Mouse (Mus musculus): ENCODE measurements around the gene Efhd2. TPM values are rescaled to one million over a fixed set of nuclear protein-coding genes. Genes with fewer than 3 reads are reported as not detected.

The Efhd2 gene
- 10 to 100 TPM; 19.4 to 21.2 TPM for total RNA-seq (2021)
- 28.4 and 33.0 TPM in 2 replicates for polyA plus RNA-seq (2012; rRNA removed)
- long read RNA-seq, transcript Efhd2-201 (4 exons, 2,381 nt), result major isoform, 40 of 44 reads
- long read RNA-seq, partial matches to known transcripts, result 3 of 44 reads
- long read RNA-seq, other reads (novel, unspliced or antisense), result 1 of 44 reads

DNA sequence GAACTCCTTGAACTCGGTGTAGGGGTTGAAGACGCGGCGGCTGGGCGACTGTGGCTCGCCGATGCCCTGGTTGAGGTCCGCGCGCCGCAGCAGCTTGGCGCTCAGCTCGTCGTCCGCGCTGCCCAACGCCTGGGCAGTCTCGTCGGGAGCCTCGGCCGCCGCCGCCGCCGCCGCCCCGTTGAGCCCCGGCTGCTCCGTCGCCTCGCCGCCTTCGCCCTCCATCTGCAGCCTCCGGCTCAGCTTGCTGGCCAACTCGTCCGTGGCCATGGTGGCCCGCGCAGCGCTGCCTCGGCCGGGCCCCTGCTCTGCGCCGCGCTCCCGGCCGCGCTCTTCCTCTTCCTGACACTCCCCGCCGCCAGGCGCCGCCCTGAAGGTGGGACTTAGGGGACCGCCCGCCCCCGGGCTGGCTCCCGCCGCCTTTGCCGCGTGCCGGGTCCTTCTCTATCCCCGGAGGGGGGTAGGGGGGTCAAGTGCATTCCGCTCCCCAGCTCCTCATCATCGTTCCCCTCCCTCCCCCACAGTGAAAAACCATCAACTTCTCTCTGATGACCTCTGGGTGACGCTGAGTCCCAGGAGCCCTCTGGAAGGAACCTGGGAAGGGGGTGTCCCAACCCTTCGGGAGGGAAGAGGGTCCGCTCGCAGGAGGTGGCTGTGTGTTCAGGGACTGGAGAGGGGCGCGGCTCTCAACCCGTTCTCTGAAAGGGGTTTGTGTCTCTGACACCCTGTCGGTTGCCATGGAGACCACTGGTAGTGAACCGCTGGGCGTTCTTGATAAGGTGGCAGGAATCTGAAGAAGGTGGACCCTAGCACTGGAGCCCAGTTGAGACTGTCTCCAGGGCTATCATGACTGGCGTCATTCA is at the start of gene Efhd2:
TSS of gene Efhd2 (minus strand) at position 320 of the 860 bp plus-strand sequence.
- H3K4me3 ChIP-seq, result peak within 1 kb of the TSS; percentile 76
- H3K36me3 ChIP-seq (ENCODE audit: control insufficient read depth, insufficient read depth, low read length), result no peaks in the 10 kb centered on the region
- H3K79me2 ChIP-seq (replicated peaks; ENCODE audit: control insufficient read depth, insufficient read depth, low read length), result no peaks in the 10 kb centered on the region; the same call in 1 of the 2 replicates
- H3K27ac ChIP-seq, result peak within 1 kb of the TSS; percentile 77
- peak; percentile 89 to 91 for DNase-seq
- peaks cover 10% of the 10 kb centered on the region for H3K4me1 ChIP-seq (ENCODE audit: control insufficient read depth, insufficient read depth, low read length)
- intact Hi-C loops (cut with DNase I), result loop anchor here (5.0 kb wide), 2 partner anchors 37 to 82 kb away; no protein-coding TSS in a partner anchor
- TF ChIP-seq CTCF (IDR thresholded peaks at IDR 0.05), result peak; percentile 34
- TF ChIP-seq EP300 (IDR thresholded peaks at IDR 0.05; ENCODE audit: insufficient read depth, low read depth, low read length), result 0 out of 2 replicates have a peak, but pooled peaks have one; percentile 8
- TF ChIP-seq POLR2A (IDR thresholded peaks at IDR 0.05; ENCODE audit: insufficient read depth, low read depth, low read length), result peak; percentile 79; the same call in 1 of the 2 replicates
- WGBS, result under 1% methylated on average over 73 of the region's 73 CpGs
- peak within 1 kb of the TSS; percentile 98 for H3K9ac ChIP-seq (ENCODE audit: low read depth, low read length)
- H3K27me3 ChIP-seq (ENCODE audit: control insufficient read depth, insufficient read depth, low read length), result no peaks in the 10 kb centered on the region

DNA sequence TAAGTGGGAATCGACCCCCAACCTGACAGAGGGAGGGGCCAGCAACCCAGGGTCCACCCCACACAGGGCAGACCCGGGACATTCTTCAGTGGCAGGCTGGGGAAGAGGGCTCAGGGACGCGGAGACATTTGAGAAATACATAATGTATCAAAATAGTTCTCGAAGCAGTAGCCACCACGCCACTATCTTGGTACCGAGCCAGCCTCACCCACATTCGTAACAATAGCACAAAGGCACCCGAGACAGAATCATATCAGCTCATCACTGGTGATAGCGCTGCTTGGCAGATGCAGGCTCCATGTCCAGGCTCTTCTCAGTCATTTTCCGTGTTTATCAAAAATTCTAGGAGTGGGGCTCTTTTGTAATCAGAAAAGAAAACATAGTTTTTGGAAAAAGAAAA is 49.2 kb upstream of the Efhd2 start:
- no peak overlapping the region for H3K27ac ChIP-seq

DNA sequence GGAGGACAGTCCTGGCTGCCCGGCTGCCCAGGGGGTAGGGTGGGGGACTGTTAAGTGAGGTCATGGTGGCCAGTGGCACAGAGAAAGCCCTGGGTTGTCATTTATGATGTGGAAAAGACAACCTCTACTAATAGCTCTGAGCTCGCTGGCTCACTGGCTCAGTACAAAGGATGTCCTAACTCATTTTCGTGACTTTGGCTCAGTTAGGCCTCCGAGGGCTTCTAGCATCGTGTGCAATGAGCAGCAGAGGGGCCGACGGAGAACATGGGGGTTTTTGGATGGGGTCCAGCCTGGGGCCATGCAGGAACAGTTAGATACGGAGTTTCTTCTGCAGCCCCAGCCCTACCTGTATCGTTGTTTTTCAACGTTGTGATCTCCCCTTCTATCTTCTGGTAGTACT is 45.7 kb upstream of the Efhd2 start:
- no peak overlapping the region for H3K27ac ChIP-seq
- H3K36me3 ChIP-seq (ENCODE audit: control insufficient read depth, insufficient read depth, low read length), result no peaks in the 10 kb centered on the region
- DNase-seq, result no peak
- H3K4me3 ChIP-seq, result no peak overlapping the region
- TF ChIP-seq POLR2A (IDR thresholded peaks at IDR 0.05; ENCODE audit: insufficient read depth, low read depth, low read length) (no peak), EP300 (IDR thresholded peaks at IDR 0.05; ENCODE audit: insufficient read depth, low read depth, low read length) (no peak), CTCF (IDR thresholded peaks at IDR 0.05) (no peak)
- 88% methylated on average over 10 of the region's 10 CpGs for WGBS
- intact Hi-C loops (cut with DNase I), result no loop called here
- no peaks in the 10 kb centered on the region for H3K27me3 ChIP-seq (ENCODE audit: control insufficient read depth, insufficient read depth, low read length)
- no peaks in the 10 kb centered on the region for H3K79me2 ChIP-seq (replicated peaks; ENCODE audit: control insufficient read depth, insufficient read depth, low read length)
- H3K9ac ChIP-seq (ENCODE audit: low read depth, low read length), result no peak overlapping the region
- no peaks in the 10 kb centered on the region for H3K4me1 ChIP-seq (ENCODE audit: control insufficient read depth, insufficient read depth, low read length)

More for the DNA sequence above, 49.2 kb upstream of the Efhd2 start:
- H3K79me2 ChIP-seq (replicated peaks; ENCODE audit: control insufficient read depth, insufficient read depth, low read length), result no peaks in the 10 kb centered on the region
- no peak overlapping the region for H3K4me3 ChIP-seq
- no peaks in the 10 kb centered on the region for H3K4me1 ChIP-seq (ENCODE audit: control insufficient read depth, insufficient read depth, low read length)
- no peaks in the 10 kb centered on the region for H3K36me3 ChIP-seq (ENCODE audit: control insufficient read depth, insufficient read depth, low read length)
- 31% methylated on average over 11 of the region's 11 CpGs for WGBS
- intact Hi-C loops (cut with DNase I), result no loop called here
- no peak for TF ChIP-seq POLR2A (IDR thresholded peaks at IDR 0.05; ENCODE audit: insufficient read depth, low read depth, low read length)
- no peak for TF ChIP-seq EP300 (IDR thresholded peaks at IDR 0.05; ENCODE audit: insufficient read depth, low read depth, low read length)
- TF ChIP-seq CTCF (IDR thresholded peaks at IDR 0.05), result no peak
- no peak overlapping the region for H3K9ac ChIP-seq (ENCODE audit: low read depth, low read length)
- no peak for DNase-seq
- H3K27me3 ChIP-seq (ENCODE audit: control insufficient read depth, insufficient read depth, low read length), result no peaks in the 10 kb centered on the region

DNA sequence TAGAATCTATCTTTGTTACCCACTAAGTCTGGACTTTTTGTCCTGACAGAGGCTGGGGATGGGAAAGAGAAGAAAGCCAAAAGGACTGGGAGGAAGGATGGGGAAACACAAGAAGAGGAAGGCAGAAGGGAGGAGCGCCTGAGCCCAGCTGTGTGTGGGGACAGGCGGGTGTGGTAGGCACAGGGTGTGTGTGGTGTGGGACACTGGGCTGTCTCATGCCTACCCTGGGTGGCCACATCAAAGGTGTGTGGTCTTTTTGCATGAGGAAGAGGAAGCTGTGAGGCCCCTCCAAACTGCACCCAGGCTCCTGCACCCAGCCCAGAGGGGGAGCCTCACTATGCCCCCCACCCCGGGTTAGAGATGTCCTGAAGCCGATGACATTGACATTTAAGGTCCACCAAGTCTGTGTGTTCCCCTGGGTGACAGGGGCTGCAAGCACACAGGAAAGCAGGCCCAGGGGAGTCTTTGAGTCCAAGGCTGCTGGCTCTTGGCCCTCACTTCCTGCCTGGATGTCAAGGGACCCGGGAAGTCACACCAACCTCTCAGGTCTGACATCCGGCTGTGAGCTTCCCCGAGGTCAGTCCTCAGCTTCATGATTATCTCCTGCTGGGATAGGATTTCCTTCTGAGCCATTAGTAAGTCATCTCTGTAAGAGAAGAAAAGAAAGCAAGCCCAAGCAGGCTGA is 43.2 kb upstream of the Efhd2 start:
- H3K27me3 ChIP-seq (ENCODE audit: control insufficient read depth, insufficient read depth, low read length), result no peaks in the 10 kb centered on the region
- no peak overlapping the region for H3K27ac ChIP-seq
- TF ChIP-seq EP300 (IDR thresholded peaks at IDR 0.05; ENCODE audit: insufficient read depth, low read depth, low read length) (no peak), CTCF (IDR thresholded peaks at IDR 0.05) (no peak), POLR2A (IDR thresholded peaks at IDR 0.05; ENCODE audit: insufficient read depth, low read depth, low read length) (no peak)
- 49% methylated on average over 7 of the region's 7 CpGs for WGBS
- intact Hi-C loops (cut with DNase I), result no loop called here
- DNase-seq, result peak in 1 of 2 experiments; percentile 13
- H3K4me3 ChIP-seq, result no peak overlapping the region
- H3K9ac ChIP-seq (ENCODE audit: low read depth, low read length), result no peak overlapping the region
- H3K4me1 ChIP-seq (ENCODE audit: control insufficient read depth, insufficient read depth, low read length), result peaks cover 4% of the 10 kb centered on the region; the same call in 1 of the 2 replicates
- no peaks in the 10 kb centered on the region for H3K36me3 ChIP-seq (ENCODE audit: control insufficient read depth, insufficient read depth, low read length)
- no peaks in the 10 kb centered on the region for H3K79me2 ChIP-seq (replicated peaks; ENCODE audit: control insufficient read depth, insufficient read depth, low read length)

DNA sequence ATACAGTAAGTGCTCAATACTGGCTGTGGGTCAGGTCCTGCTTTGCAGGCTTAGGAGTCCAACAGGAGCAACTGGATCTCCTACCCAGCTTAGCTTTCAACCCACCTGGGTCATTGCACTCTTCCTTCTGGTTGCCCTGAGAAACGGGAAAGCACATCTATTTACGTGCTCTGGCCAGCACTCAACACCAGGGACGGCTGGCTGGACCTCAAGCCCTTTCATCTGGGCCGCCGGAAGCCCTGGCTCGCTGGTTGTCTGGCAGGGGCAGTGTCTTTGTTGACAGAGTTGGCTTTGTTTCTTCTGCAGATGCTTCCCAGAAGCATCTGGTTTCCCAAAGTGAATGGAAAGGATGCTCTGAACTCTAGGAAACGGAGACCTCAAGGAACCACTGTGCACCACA is 39.3 kb upstream of the Efhd2 start:
- 3% methylated on average over 7 of the region's 7 CpGs for WGBS
- TF ChIP-seq CTCF (IDR thresholded peaks at IDR 0.05) (no peak), EP300 (IDR thresholded peaks at IDR 0.05; ENCODE audit: insufficient read depth, low read depth, low read length) (peak; percentile 56; the same call in 1 of the 2 replicates), POLR2A (IDR thresholded peaks at IDR 0.05; ENCODE audit: insufficient read depth, low read depth, low read length) (no peak)
- Histone ChIP-seq H3K4me1 (ENCODE audit: control insufficient read depth, insufficient read depth, low read length) (peaks cover 4% of the 10 kb centered on the region; the same call in 1 of the 2 replicates), H3K27me3 (ENCODE audit: control insufficient read depth, insufficient read depth, low read length) (no peaks in the 10 kb centered on the region), H3K27ac (peak overlapping the region; percentile 5; the same call in 1 of the 2 replicates), H3K36me3 (ENCODE audit: control insufficient read depth, insufficient read depth, low read length) (no peaks in the 10 kb centered on the region), H3K9ac (ENCODE audit: low read depth, low read length) (no peak overlapping the region), H3K4me3 (no peak overlapping the region), H3K79me2 (replicated peaks; ENCODE audit: control insufficient read depth, insufficient read depth, low read length) (no peaks in the 10 kb centered on the region)
- intact Hi-C loops (cut with DNase I), result loop anchor here (5.0 kb wide), 1 partner anchor 37 kb away; no protein-coding TSS in a partner anchor
- DNase-seq, result peak; percentile 75 to 85

Data from heart, adult 2 months (tissue).